ENCODE assay signal across 7 mouse cellular contexts in the genomic region with DNA sequence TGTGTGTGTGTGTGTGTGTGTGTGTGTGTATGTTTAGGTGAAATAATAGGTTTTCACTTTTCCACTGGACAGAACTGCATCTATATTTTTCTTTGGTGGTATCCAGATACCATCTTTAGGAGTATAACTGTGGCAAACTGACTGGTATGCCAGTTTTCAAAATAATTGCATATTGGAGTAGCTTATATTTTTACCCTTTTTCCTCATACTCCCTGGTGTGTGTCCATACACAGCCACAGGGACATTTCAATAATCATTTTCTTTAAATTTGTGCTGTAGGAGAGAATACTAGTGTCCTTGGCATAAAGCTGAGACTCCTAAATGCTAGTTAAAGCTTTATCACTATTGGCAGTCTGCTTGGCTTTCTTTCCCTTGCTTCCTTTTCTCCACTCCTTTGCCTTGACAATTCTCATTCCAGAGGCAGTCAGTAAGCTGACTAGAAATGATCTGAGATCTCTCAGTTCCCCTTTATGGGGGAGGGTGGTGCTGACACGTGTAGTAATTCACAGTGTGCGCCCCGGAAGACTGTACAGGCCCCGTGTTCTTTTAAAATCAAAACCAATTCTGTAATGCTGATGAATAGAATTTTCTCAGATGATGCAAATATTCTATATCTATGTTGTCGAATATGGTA. TPM values are rescaled to one million over a fixed set of nuclear protein-coding genes. Genes with fewer than 3 reads are reported as not detected.
DNase-seq lines count a peak whose midpoint lies in the region; ATAC-seq and TF ChIP-seq lines count a peak whose summit lies in the region.

No protein-coding gene starts in this region.

- peak; percentile 48 for DNase-seq in thymus, postnatal 14 days
- no peak for DNase-seq in thymus, postnatal 10 days (ENCODE audit: low spot score in 2 of 2)
- no peak for DNase-seq in limb, embryonic 11.5 days (ENCODE audit: low spot score)
- DNase-seq in right cerebral cortex, postnatal 36 days (ENCODE audit: low spot score in 2 of 2), result no peak
- no peak for DNase-seq in left cerebral cortex, postnatal 4 days

- TF ChIP-seq POLR2A in myocyte (IDR thresholded peaks at IDR 0.05; ENCODE audit: insufficient read length, low read depth), result no peak

- H3K9me3 ChIP-seq in forebrain, embryonic 13.5 days (replicated peaks), result no peaks in the 10 kb centered on the region
- no peaks in the 10 kb centered on the region for H3K9me3 ChIP-seq in limb, embryonic 11.5 days (ENCODE audit: control insufficient read depth, low read length)

- H3K4me1 ChIP-seq in forebrain, embryonic 13.5 days, result peaks cover 26% of the 10 kb centered on the region
- H3K4me1 ChIP-seq in limb, embryonic 11.5 days (ENCODE audit: control insufficient read depth, insufficient read depth, low read length), result peaks cover 7% of the 10 kb centered on the region

- H3K79me2 ChIP-seq in myocyte (ENCODE audit: control insufficient read depth, insufficient read depth), result peaks cover 62% of the 10 kb centered on the region

- H3K9ac ChIP-seq in forebrain, embryonic 13.5 days, result peak overlapping the region; percentile 55
- peak overlapping the region; percentile 30; the same call in 1 of the 2 replicates for H3K9ac ChIP-seq in limb, embryonic 11.5 days (ENCODE audit: low read length)

- peak overlapping the region; percentile 77 for H3K4me2 ChIP-seq in forebrain, embryonic 13.5 days
- peak overlapping the region; percentile 44 for H3K4me2 ChIP-seq in limb, embryonic 11.5 days (ENCODE audit: low read depth, severe bottlenecking)
- peak overlapping the region; percentile 96 for H3K4me2 ChIP-seq in myocyte (ENCODE audit: low read depth)

- H3K36me3 ChIP-seq in forebrain, embryonic 13.5 days (ENCODE audit: poor library complexity, severe bottlenecking), result no peaks in the 10 kb centered on the region
- H3K36me3 ChIP-seq in limb, embryonic 11.5 days (ENCODE audit: control insufficient read depth, insufficient read depth, low read length), result no peaks in the 10 kb centered on the region
- peaks cover 6% of the 10 kb centered on the region for H3K36me3 ChIP-seq in myocyte (ENCODE audit: control insufficient read depth, insufficient read depth)

- no peak for ATAC-seq in forebrain, embryonic 13.5 days
- ATAC-seq in limb, embryonic 11.5 days (ENCODE audit: insufficient number of reproducible peaks, low FRiP score, low TSS enrichment, low read depth), result no peak

- intact Hi-C loops in left cerebral cortex, postnatal 4 days (cut with DNase I), result no loop called here

- peak overlapping the region; percentile 99 for H3K4me3 ChIP-seq in forebrain, embryonic 13.5 days
- H3K4me3 ChIP-seq in limb, embryonic 11.5 days (ENCODE audit: low read depth, low read length), result peak overlapping the region; percentile 20
- H3K4me3 ChIP-seq in myocyte, result peak overlapping the region; percentile 95

- no peak overlapping the region for H3K27ac ChIP-seq in forebrain, embryonic 13.5 days
- no peak overlapping the region for H3K27ac ChIP-seq in limb, embryonic 11.5 days (replicated peaks; ENCODE audit: low read depth, low read length)

- H3K27me3 ChIP-seq in forebrain, embryonic 13.5 days, result no peaks in the 10 kb centered on the region
- no peaks in the 10 kb centered on the region for H3K27me3 ChIP-seq in limb, embryonic 11.5 days (ENCODE audit: control insufficient read depth, insufficient read depth, low read length)
- H3K27me3 ChIP-seq in myocyte (ENCODE audit: control insufficient read depth, insufficient read depth, insufficient read length), result no peaks in the 10 kb centered on the region

- 54% methylated on average over 5 of the region's 5 CpGs for WGBS in forebrain, embryonic 13.5 days
- 53% methylated on average over 5 of the region's 5 CpGs for WGBS in limb, embryonic 11.5 days

- no peak overlapping the region for H3ac ChIP-seq in myocyte (ENCODE audit: control insufficient read depth, insufficient read length)

TF ChIP-seq in myocyte, 11 proteins besides CTCF, POLR2A, EP300 and RAD21:
- TF ChIP-seq POLR2AphosphoS2 (IDR thresholded peaks at IDR 0.05; ENCODE audit: insufficient read length, low read depth), result no peak
- TF ChIP-seq USF1 (IDR thresholded peaks at IDR 0.05; ENCODE audit: low read depth), result no peak
- TF ChIP-seq E2F4 (IDR thresholded peaks at IDR 0.05; ENCODE audit: insufficient read depth), result no peak
- TF ChIP-seq SRF (IDR thresholded peaks at IDR 0.05; ENCODE audit: control insufficient read depth, insufficient read length, low read depth), result no peak
- TF ChIP-seq REST (IDR thresholded peaks at IDR 0.05; ENCODE audit: insufficient read depth, insufficient read length), result no peak
- TF ChIP-seq TCF3 (IDR thresholded peaks at IDR 0.05; ENCODE audit: insufficient read length, low read depth), result no peak

RNA-seq across cellular contexts. Expression of gene Rsbn1, which starts 2.4 kb away (rescaled TPM):
- polyA plus RNA-seq in forebrain, embryonic 13.5 days (2015; fragmentation: Nextera tagmentation; extraction: Ambion mirVana), result 18.9 and 20.5 TPM in 2 replicates
- 19.8 and 19.9 TPM in 2 replicates for polyA plus RNA-seq in limb, embryonic 11.5 days (2014; fragmentation: Nextera tagmentation; extraction: Ambion mirVana)
- polyA plus RNA-seq in myocyte (2012; fragmentation: generic; extraction: Trizol), result 3.0 TPM
- total RNA-seq in left cerebral cortex, postnatal 4 days (2021), result 10 to 100 TPM; 27.0 to 29.2 TPM

RNA-seq across cellular contexts. Expression of gene Phtf1, which starts 51.6 kb away (rescaled TPM):
- 31.5 and 31.7 TPM in 2 replicates for polyA plus RNA-seq in forebrain, embryonic 13.5 days (2015; fragmentation: Nextera tagmentation; extraction: Ambion mirVana)
- 42.2 and 46.1 TPM in 2 replicates for polyA plus RNA-seq in limb, embryonic 11.5 days (2014; fragmentation: Nextera tagmentation; extraction: Ambion mirVana)
- polyA plus RNA-seq in myocyte (2012; fragmentation: generic; extraction: Trizol), result 5.5 TPM
- 10 to 100 TPM; 30.6 to 35.2 TPM for total RNA-seq in left cerebral cortex, postnatal 4 days (2021)

RNA-seq across cellular contexts. Expression of gene Ptpn22, which starts 56.7 kb away (rescaled TPM):
- polyA plus RNA-seq in forebrain, embryonic 13.5 days (2015; fragmentation: Nextera tagmentation; extraction: Ambion mirVana), result 0.14 and 0.37 TPM in 2 replicates
- 0.17 and 0.35 TPM in 2 replicates for polyA plus RNA-seq in limb, embryonic 11.5 days (2014; fragmentation: Nextera tagmentation; extraction: Ambion mirVana)
- 5.3 TPM for polyA plus RNA-seq in myocyte (2012; fragmentation: generic; extraction: Trizol)
- under 1 TPM; 0.32 to 0.64 TPM for total RNA-seq in left cerebral cortex, postnatal 4 days (2021)

Comparison
In these comparisons a context has a peak if more than half of its experiments do, and no peak if none do; other contexts are left out.
1. H3K4me2 ChIP-seq: peak in every context shown above with its lines; median percentile 96 in myocyte; 77 in forebrain, embryonic 13.5 days; 44 in limb, embryonic 11.5 days.
2. H3K4me3 ChIP-seq: peak in every context shown above with its lines; median percentile 99 in forebrain, embryonic 13.5 days; 95 in myocyte; 20 in limb, embryonic 11.5 days.